Mouse (Mus musculus) bone marrow macrophage, adult 2 months (primary cell): ENCODE results near the gene Sprr3. TPM values are rescaled to one million over a fixed set of nuclear protein-coding genes. Genes with fewer than 3 reads are reported as not detected.
"Not testable (repeated sequence)": the region's sequence is repeated elsewhere in the genome, so short reads cannot be mapped to it uniquely, and the experiment has no call there.

Experiments
- H3K27ac ChIP-seq: 2 replicates; pipeline ENCODE4 v1.5.1; 2012; ENCODE audit warnings: low read depth, low read length; ENCODE audit not compliant: insufficient read depth
- H3K4me1 ChIP-seq: 2 replicates; pipeline ENCODE4 v1.6.1; 2012; ENCODE audit warnings: low read length; ENCODE audit not compliant: control insufficient read depth, insufficient read depth
- H3K4me3 ChIP-seq: 2 replicates; pipeline ENCODE4 v1.5.1; 2012; ENCODE audit warnings: mild to moderate bottlenecking, low read length, moderate library complexity; ENCODE audit not compliant: insufficient read depth
- CTCF ChIP-seq: IDR thresholded peaks from 2 replicates; pipeline ENCODE4 v1.5.1; 2012; ENCODE audit warnings: low read depth, mild to moderate bottlenecking, low read length, moderate library complexity
- POLR2A ChIP-seq: IDR thresholded peaks from 2 replicates; pipeline ENCODE4 v1.6.1; 2012; ENCODE audit warnings: mild to moderate bottlenecking, low read depth, low read length, borderline replicate concordance
- polyA plus RNA-seq: library from polyadenylated mRNA; stranded (reverse); fragments of >200 nt; gene quantifications from 2 replicates; pipeline ENCODE4 v1.2.4, GENCODE M21; 2012; ENCODE audit not compliant: missing spikeins, insufficient read depth, insufficient read length

The Sprr3 gene
- not detected in 2 replicates for polyA plus RNA-seq

DNA sequence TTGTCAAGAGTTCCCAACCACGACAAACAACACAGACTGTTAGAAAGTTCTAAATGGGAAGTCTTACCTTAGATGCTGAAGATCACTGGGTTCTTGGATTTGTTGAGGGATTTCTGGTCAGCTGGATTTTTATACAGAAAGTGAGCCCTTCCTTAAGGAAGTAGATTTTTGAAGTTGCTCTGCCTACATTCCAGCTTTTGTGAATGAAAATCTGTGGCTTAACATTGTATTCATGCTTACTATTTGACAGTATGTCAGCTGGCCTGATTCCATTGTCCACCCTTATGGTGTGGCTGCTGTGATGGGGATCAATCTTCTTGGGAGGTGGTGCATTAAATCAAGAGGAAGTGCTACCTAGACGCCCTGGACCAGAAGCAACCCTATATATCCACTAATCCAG lies at the start of gene Sprr3:
Sprr3 (minus strand) TSS at position 101 of the 400 bp plus-strand sequence.
- Histone ChIP-seq H3K4me1 (no peaks in the 10 kb centered on the region), H3K4me3 (no peak within 1 kb of the TSS), H3K27ac (no peak within 1 kb of the TSS)
- TF ChIP-seq CTCF (no peak), POLR2A (no peak)

DNA sequence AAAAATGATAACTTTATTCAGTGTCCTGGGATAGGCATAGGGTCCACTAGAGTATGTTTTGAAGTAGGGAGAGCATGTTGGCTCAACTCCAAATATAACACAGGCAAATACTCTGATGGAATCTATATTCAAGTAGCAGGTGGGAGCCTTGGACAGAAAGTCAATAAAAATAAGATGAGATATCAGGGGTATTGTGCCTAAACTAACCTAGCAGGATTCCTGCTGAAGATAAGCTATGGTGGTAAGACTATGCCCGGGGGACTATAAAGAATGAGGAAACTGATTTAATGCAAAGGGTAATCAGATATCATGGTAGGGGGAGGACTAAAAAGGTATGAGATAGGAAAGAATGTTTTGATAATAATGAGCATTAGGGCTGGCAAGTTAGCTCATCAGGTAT lies 49.7 kb upstream of the Sprr3 start:
- no peak for TF ChIP-seq POLR2A
- Histone ChIP-seq H3K4me3 (no peak overlapping the region), H3K27ac (no peak overlapping the region), H3K4me1 (no peaks in the 10 kb centered on the region)

DNA sequence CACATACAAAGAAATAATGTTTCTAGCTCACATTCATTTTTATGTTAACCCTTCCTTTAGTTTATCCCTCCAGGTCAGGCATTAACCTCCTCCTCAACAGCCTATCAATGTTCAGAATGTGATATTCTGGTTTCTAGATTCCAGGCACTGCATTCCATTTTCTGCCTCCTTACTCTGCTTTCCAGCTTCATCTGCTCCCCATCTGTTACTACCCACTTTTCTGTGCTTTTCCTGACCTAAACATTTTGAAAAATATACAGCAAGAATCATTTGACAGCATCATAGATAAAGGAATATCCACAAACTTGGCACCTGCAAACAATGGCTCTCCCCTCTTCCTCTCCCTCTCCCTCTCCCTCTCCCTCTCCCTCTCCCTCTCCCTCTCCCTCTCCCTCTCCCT lies 45.0 kb upstream of the Sprr3 start:
- no peak for TF ChIP-seq CTCF
- no peak for TF ChIP-seq POLR2A

DNA sequence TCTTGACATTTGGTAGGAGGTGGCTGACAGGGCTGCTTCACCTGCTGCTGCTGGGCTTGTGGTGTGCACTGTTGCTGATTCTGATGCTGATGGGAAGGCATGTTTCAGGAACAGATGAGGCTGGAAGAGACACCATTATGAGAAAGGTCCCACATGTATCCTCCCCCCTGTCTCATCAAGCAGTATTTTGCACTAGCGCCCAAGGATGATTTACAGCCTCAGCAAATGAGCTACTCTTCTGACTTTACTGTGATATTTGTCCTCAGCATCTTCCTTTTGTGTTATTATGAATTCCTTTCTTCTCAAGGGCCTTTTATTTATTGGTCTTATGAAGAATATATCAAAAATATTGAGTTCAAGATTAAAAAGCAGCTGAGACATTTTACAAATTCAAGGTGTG lies 41.9 kb upstream of the Sprr3 start, which contains the start of gene Sprr4:
Sprr4 (minus strand) TSS at position 101 of the 400 bp plus-strand sequence.
- no peak within 1 kb of the TSS for H3K4me3 ChIP-seq
- TF ChIP-seq CTCF (no peak), POLR2A (no peak)
- H3K4me1 ChIP-seq: no peaks in the 10 kb centered on the region
- H3K27ac ChIP-seq: no peak within 1 kb of the TSS

More for the DNA sequence above, 45.0 kb upstream of the Sprr3 start:
- no peak overlapping the region for H3K4me3 ChIP-seq
- H3K27ac ChIP-seq: no peak overlapping the region
- no peaks in the 10 kb centered on the region for H3K4me1 ChIP-seq

DNA sequence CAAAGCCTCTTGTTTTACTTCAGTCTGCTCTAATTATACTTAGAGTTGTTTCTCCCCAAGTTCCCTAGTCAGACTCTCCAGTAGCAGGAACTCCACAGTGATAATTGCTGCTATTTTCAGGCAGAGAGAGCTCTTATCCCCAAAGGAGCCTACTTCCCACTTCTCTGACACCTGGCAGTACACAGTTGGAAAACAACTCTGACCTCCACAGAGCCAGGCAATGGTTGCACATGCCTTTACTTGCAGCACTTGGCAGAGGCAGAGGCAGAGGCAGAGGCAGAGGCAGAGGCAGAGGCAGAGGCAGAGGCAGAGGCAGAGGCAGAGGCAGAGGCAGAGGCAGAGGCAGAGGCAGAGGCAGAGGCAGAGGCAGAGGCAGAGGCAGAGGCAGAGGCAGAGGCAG lies 31.7 kb upstream of the Sprr3 start:
- not testable (repeated sequence) for H3K4me3 ChIP-seq, H3K4me1 ChIP-seq, H3K27ac ChIP-seq

DNA sequence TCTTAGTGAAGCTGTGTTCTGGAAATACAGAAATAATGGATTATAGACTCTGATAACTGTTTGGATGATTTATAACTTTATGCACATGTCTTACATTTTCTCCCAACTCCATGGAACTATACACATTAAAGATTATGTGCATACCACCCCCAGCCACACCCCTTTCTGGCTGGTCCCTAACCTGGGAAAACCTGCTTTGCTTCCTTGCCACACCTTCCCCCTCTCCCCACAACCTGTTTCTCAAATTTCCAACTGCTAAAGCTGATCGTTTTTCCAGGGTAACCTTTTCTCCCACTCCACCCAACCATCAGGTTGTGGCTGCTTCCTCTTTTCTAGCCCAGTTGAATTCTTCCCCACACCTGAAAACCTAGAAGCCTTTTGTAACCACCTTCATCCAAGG lies 27.8 kb upstream of the Sprr3 start:
- H3K4me3 ChIP-seq: no peak overlapping the region
- H3K4me1 ChIP-seq: no peaks in the 10 kb centered on the region
- H3K27ac ChIP-seq: no peak overlapping the region
- no peak for TF ChIP-seq CTCF
- no peak for TF ChIP-seq POLR2A

DNA sequence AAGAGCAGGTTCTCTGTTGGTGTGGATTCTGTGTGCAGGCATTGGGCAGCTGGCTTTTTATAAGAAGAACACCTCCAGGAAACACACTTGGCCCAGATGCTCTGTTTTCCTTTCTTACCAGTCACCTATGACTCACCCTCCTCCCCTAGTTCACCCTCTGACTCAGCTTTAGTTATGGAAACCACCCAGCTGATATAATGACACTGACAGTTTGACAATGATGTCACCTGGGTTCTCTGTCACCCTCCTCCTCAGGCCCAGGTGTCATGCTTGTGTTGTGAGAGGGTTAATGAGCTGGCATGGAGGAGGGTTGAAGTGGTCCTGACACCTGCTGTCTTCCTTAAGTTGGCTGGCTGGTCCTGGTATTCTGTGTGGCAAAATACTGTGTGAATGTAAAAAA lies 27.3 kb upstream of the Sprr3 start, which contains the start of gene Sprr1a:
Sprr1a (minus strand) TSS at position 33 of the 400 bp plus-strand sequence.
- TF ChIP-seq CTCF (no peak), POLR2A (no peak)
- Histone ChIP-seq H3K27ac (no peak within 1 kb of the TSS), H3K4me1 (no peaks in the 10 kb centered on the region)

DNA sequence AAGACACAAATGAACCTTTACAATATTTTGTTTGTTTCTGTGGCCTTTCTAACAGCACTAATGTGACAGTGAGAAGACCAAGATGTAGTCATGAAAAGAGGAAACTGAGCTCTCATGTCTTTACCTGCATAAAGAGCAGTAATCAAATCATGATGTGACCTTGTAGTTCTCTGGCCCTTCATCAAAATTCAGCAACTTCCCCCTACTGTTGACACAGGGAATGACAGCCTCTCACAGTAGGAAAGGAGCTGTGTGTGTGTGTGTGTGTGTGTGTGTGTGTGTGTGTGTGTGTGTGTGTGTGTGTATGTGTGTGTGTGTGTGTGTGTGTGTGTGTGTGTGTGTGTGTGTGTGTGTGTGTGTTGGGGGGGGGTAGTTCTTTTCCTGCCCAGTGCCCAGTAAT lies 22.7 kb upstream of the Sprr3 start:
- H3K27ac ChIP-seq, H3K4me3 ChIP-seq, H3K4me1 ChIP-seq: not testable (repeated sequence)

More for the DNA sequence above, 27.3 kb upstream of the Sprr3 start, which contains the start of gene Sprr1a:
- no peak within 1 kb of the TSS for H3K4me3 ChIP-seq

DNA sequence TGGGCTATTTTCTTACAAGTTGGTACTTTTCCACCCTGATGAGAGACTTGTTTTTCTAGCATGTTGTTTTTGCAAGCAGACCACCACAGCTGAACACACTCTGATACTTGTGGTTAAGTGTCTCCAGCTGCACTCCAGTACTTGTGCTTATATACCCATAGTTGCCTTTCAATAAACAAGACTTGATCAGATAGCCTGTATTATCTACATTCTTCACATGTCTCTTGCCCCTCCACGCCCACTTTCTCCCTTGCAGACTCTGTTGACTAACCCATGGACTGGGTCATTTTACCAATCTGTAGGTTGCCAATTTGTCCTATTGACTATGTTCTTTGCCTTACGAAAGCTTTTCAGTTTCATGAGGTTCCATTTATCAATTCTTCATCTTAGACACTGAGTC lies 11.6 kb upstream of the Sprr3 start:
- Histone ChIP-seq H3K4me1 (no peaks in the 10 kb centered on the region), H3K27ac (no peak overlapping the region), H3K4me3 (no peak overlapping the region)
- no peak for TF ChIP-seq POLR2A

DNA sequence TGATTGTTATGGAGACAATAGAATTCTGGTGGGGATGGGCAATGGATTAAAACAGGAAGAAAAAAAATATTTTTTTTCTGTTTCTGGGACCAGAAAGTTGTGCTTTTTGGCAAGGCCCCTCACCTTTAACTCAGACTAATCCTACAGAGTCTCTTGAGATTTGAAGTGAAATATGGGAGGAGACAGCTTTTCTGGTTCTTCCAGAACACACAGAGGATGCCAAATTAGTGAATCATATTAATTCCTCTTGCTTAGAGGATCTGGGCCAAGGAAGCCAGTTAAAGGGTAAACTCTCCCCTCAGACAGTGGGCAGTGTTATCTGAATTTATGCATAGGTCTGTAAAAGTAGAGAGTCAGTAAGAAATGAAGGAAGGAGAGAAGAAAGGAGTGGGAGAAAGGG lies 8.9 kb upstream of the Sprr3 start:
- Histone ChIP-seq H3K4me3 (no peak overlapping the region), H3K4me1 (no peaks in the 10 kb centered on the region), H3K27ac (no peak overlapping the region)
- TF ChIP-seq CTCF (no peak), POLR2A (no peak)

DNA sequence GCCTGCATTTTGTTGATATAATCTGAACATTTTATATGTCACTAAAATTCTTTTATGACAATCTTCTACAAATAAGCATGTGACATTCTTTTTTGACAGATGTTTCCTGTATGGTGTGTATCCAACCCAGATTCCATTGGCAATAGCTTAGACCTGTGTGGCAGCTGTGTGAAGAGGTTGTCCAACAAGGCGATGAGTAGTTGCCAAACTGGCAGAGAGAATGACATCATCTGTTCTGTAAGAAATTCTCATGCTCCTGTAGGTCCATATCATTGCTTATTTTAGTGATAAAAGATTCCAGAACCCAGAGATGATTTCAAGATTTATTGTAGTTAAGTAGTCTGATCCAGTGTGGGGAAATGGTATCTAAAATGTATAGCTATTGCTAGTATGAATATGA lies 8.1 kb upstream of the Sprr3 start:
- Histone ChIP-seq H3K27ac (no peak overlapping the region), H3K4me3 (no peak overlapping the region), H3K4me1 (no peaks in the 10 kb centered on the region)
- TF ChIP-seq POLR2A (no peak), CTCF (no peak)
